Mouse (Mus musculus): ENCODE data around the gene Zfp740.
A peak's percentile ranks its signal among the peaks of the same experiment; 100 is the strongest.

DNA sequence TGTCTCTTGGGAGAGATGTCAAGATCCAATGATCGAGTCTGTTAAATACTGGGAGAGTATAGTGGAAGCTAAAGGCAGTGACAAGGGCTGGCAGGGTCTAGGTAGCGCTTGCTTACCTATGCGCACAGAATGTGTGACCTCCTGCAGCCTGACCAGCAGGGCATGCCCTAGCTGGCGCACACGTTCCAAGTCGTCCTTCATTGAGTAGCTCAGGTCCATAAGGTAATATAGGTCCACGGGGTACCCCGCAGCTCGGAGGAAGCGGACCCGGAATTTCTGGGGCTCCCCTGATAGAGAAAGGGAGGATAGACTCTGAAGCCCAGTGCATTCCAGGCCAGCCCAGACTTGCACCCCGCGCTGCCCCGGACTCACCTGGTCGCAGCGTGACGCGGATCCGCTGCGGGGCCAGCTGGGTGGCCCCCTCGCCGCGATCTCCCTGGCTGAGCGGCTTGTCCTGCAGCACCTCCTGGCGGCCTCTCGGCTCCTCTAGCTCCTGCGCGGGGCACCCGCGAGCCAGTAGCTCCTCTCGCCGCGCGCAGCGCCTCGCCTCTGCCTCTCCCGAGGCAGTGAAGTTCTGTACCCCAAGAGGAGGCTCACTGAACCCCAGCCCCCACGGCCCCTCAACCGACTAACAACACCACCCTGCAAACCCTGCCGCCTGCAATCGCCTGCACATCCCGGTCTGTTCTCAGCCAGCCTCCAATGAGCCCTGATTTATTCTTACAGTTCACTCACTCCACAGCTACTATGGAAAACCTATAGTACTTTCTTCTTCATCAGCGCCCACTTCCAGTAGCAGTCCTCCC, 21.3 kb downstream of the Zfp740 start:
- peak; percentile 52 for TF ChIP-seq CTCF (IDR thresholded peaks at IDR 0.05; ENCODE audit: insufficient read depth, low read length)
- TF ChIP-seq POLR2A (IDR thresholded peaks at IDR 0.05; ENCODE audit: borderline replicate concordance, extremely low read depth, low read depth, low read length): no peak

All from lung, adult 2 months (tissue).